Mouse (Mus musculus): ENCODE data around the gene Ubac1.

GRCm38 (mm10) chr2:26001136-26001535, 20.4 kb downstream of the Ubac1 start:
- no peak for TF ChIP-seq POLR2A (IDR thresholded peaks at IDR 0.05; ENCODE audit: low read depth, low read length)
- no peak for TF ChIP-seq ELF1 (IDR thresholded peaks at IDR 0.05; ENCODE audit: low read depth, low read length)

Data from CH12.LX (cell line).